Mouse (Mus musculus) hindbrain, embryonic 11.5 days (tissue): ENCODE measurements around the gene Olfr460. TPM values are rescaled to one million over a fixed set of nuclear protein-coding genes. Genes with fewer than 3 reads are reported as not detected.
"Not testable (repeated sequence)": the region's sequence is repeated elsewhere in the genome, so short reads cannot be mapped to it uniquely, and the experiment has no call there.

ENCODE experiments used
- ATAC-seq: fragments of 200-750 bp; cut with Nextera tagmentation; 2 replicates; pipeline ENCODE4 v1.8.0; 2017; ENCODE audit warnings: mild to moderate bottlenecking, moderate TSS enrichment, moderate library complexity; ENCODE audit not compliant: low FRiP score
- DNase-seq: peaks from one replicate; pipeline ENCODE4 v3.0.0-alpha.2; 2015; ENCODE audit warnings: low spot score
- H3K27ac ChIP-seq: fragments of 300-500 bp; sonication (generic); 2 replicates; pipeline ENCODE4 v1.5.1; 2014; ENCODE audit warnings: mild to moderate bottlenecking, low read depth, low read length
- H3K27me3 ChIP-seq: fragments of 300-500 bp; sonication (generic); 2 replicates; pipeline ENCODE4 v1.6.1; 2014; ENCODE audit warnings: mild to moderate bottlenecking, low read length, moderate library complexity, mixed read lengths; ENCODE audit not compliant: control insufficient read depth, insufficient read depth
- H3K36me3 ChIP-seq: fragments of 300-500 bp; sonication (generic); 2 replicates; pipeline ENCODE4 v1.6.1; 2014; ENCODE audit warnings: mild to moderate bottlenecking, low read length, moderate library complexity, mixed read lengths; ENCODE audit not compliant: control insufficient read depth, insufficient read depth
- H3K4me1 ChIP-seq: fragments of 300-500 bp; sonication (generic); replicated peaks from 2 replicates; pipeline ENCODE4 v1.6.1; 2014; ENCODE audit warnings: low read length, mixed read lengths; ENCODE audit not compliant: control insufficient read depth, insufficient read depth
- H3K4me2 ChIP-seq: fragments of 300-500 bp; sonication (generic); replicated peaks from 2 replicates; pipeline ENCODE4 v1.6.1; 2014; ENCODE audit warnings: mild to moderate bottlenecking, low read depth, low read length
- H3K4me3 ChIP-seq: fragments of 300-500 bp; sonication (generic); 2 replicates; pipeline ENCODE4 v1.5.1; 2014; ENCODE audit warnings: low read depth, low read length
- H3K9ac ChIP-seq: fragments of 300-500 bp; sonication (generic); 2 replicates; pipeline ENCODE4 v1.6.1; 2014; ENCODE audit warnings: low read depth, low read length
- H3K9me3 ChIP-seq: fragments of 300-500 bp; sonication (generic); 2 replicates; pipeline ENCODE4 v1.6.1; 2016; ENCODE audit warnings: low read length; ENCODE audit not compliant: control insufficient read depth
- WGBS: fragments of 180-500 bp; shearing (Covaris S2); extraction: QIAGEN DNeasy Blood & Tissue Kit; methylation state at CpG from one replicate; pipeline ENCODE4 v1.1.7; 2014; 5-methylcytosine and 5-hydroxymethylcytosine counted together
- polyA plus RNA-seq: library from polyadenylated mRNA; unstranded; fragments of >200 nt; fragmentation: Nextera tagmentation; extraction: Ambion mirVana; gene quantifications from 2 replicates; pipeline ENCODE4 v1.2.1, GENCODE M21; 2014

The Olfr460 gene
- polyA plus RNA-seq, 1 experiment from 2014 or later, result not detected

DNA sequence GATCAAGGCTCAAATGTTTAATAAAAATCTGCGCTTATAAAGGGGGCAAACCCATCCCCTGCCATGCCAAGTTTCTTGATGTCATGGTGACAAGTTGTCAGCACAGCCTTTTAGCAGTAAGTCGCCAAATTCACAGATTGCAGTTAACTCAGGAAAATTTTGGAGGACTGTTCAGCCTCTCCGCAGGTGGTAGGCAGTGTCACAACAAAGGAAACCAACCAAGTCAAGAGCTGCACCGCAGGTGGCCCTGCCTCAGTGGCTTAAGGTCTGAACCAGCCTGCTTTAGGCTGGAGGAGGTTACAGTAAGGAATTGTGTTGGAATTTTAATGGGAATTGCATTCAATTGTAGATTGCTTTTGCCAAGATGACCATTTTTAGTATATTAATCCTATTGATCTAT, 29.3 kb downstream of the Olfr460 start:
- not testable (repeated sequence) for H3K9me3 ChIP-seq, H3K9ac ChIP-seq, H3K4me3 ChIP-seq, H3K27ac ChIP-seq, H3K4me1 ChIP-seq, DNase-seq, H3K4me2 ChIP-seq, H3K27me3 ChIP-seq, ATAC-seq, H3K36me3 ChIP-seq
- 31% methylated on average over 4 of the region's 4 CpGs for WGBS

DNA sequence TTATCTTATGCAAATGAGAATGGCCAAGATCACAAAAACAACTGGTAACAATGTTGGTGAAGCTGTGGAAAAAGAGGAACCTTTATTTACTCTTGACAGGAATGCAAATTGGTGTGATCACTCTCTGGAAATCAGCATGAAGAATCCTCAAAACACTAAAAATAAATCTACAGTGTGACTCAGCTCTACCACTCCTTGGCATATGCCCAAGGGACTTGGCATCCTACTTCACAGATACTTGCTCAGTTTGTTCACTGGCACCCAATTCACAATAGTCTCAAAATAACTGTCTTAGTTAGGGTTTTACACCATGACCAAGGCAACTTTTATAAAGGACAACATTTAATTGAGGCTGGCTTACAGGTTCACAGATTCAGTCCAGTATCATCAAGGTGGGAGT, 38.1 kb downstream of the Olfr460 start:
- ATAC-seq (no peak), DNase-seq (no peak)
- no peaks in the 10 kb centered on the region for H3K9me3 ChIP-seq
- no peaks in the 10 kb centered on the region for H3K36me3 ChIP-seq
- H3K4me2 ChIP-seq, result no peak overlapping the region
- H3K9ac ChIP-seq, result no peak overlapping the region
- H3K4me1 ChIP-seq, result no peaks in the 10 kb centered on the region
- no peak overlapping the region for H3K27ac ChIP-seq
- no peak overlapping the region for H3K4me3 ChIP-seq
- H3K27me3 ChIP-seq, result no peaks in the 10 kb centered on the region

- Histone ChIP-seq H3K9me3 (no peaks in the 10 kb centered on the region), H3K27me3 (no peaks in the 10 kb centered on the region), H3K36me3 (no peaks in the 10 kb centered on the region), H3K4me1 (no peaks in the 10 kb centered on the region), H3K4me2 (no peak overlapping the region), H3K9ac (no peak overlapping the region), H3K4me3 (no peak overlapping the region), H3K27ac (no peak overlapping the region)
- WGBS, result 86% methylated on average over 8 of the region's 8 CpGs
- DNase-seq (no peak), ATAC-seq (no peak)
Measured at GRCm38 (mm10) chr6:40610244-40610643, 41.0 kb downstream of the Olfr460 start.

- ATAC-seq, result no peak
- WGBS, result 89% methylated on average over 4 of the region's 4 CpGs
- Histone ChIP-seq H3K9me3 (no peaks in the 10 kb centered on the region), H3K27me3 (no peaks in the 10 kb centered on the region), H3K4me3 (no peak within 1 kb of the TSS), H3K4me1 (no peaks in the 10 kb centered on the region), H3K4me2 (no peak within 1 kb of the TSS), H3K36me3 (no peaks in the 10 kb centered on the region), H3K9ac (no peak within 1 kb of the TSS), H3K27ac (no peak within 1 kb of the TSS)
- DNase-seq, result no peak
Measured at GRCm38 (mm10) chr6:40613260-40613852, 44.1 kb downstream of the Olfr460 start, which contains the start of gene Tas2r138. Tas2r138 (minus strand) TSS chr6:40613310.

- Histone ChIP-seq H3K4me1 (no peaks in the 10 kb centered on the region), H3K27ac (no peak overlapping the region), H3K36me3 (no peaks in the 10 kb centered on the region), H3K9me3 (no peaks in the 10 kb centered on the region), H3K9ac (no peak overlapping the region), H3K4me2 (no peak overlapping the region), H3K4me3 (no peak overlapping the region), H3K27me3 (no peaks in the 10 kb centered on the region)
- peak; percentile 85 for DNase-seq
- 19% methylated on average over 2 of the region's 2 CpGs for whole genome bisulfite sequencing
- ATAC-seq, result peak; percentile 77
Measured at GRCm38 (mm10) chr6:40617965-40618364, 48.7 kb downstream of the Olfr460 start.

Other genes starting within 250 kb of the Olfr460 start
- gene Agk, start 244.3 kb upstream of the Olfr460 start, polyA plus RNA-seq, result 43.2 and 43.4 TPM in 2 replicates
- gene E330009J07Rik, start 133.4 kb upstream of the Olfr460 start, polyA plus RNA-seq, result 14.8 and 16.8 TPM in 2 replicates
- gene Wee2, start 130.4 kb upstream of the Olfr460 start, polyA plus RNA-seq, result 0.13 and 0.19 TPM in 2 replicates
- gene Ssbp1, start 98.1 kb upstream of the Olfr460 start, polyA plus RNA-seq, result 167 and 171 TPM in 2 replicates
- gene Tas2r137, start 78.3 kb upstream of the Olfr460 start, polyA plus RNA-seq, result not detected in 2 replicates
- gene Tas2r108, start 76.0 kb upstream of the Olfr460 start, polyA plus RNA-seq, result 0.73 TPM in 1 of 2 replicates, not detected in the other
- 0.17 TPM in 1 of 2 replicates, not detected in the other for gene Prss37, start 50.0 kb upstream of the Olfr460 start, polyA plus RNA-seq
- gene Olfr461, start 14.4 kb upstream of the Olfr460 start, polyA plus RNA-seq, result 0.21 TPM in 1 of 2 replicates, not detected in the other
- gene Clec5a, start 16.3 kb downstream of the Olfr460 start, polyA plus RNA-seq, result 0.25 and 1.2 TPM in 2 replicates
- gene Tas2r138, start 43.8 kb downstream of the Olfr460 start, polyA plus RNA-seq, result not detected in 2 replicates
- not detected in 2 replicates for gene Mgam, start 59.3 kb downstream of the Olfr460 start, polyA plus RNA-seq